Mouse (Mus musculus): Measurements from ENCODE around the gene Plekhg4. TPM values are rescaled to one million over a fixed set of nuclear protein-coding genes. Genes with fewer than 3 reads are reported as not detected.

Gene Plekhg4
- polyA plus RNA-seq, 1 experiment = 0.14 TPM

DNA sequence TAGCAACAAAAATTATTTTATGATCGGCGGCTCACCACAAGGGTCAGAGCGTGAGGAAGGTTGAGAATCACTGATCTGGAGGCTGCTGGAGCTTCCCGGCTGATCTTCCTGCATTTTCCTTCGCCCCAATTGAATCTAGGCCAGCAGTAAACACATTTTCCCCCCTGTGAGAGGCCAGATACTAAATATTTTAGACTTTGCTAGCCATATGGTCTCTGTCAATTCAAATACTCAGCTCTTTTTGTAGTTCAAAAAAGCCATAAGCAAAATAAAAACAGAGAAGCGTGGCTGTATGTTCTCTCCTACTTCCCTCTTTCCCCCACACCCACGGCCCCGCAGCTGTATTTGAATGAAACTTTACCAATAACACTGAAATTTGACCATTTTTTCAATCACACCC lies 30.4 kb downstream of the Plekhg4 start:
- WGBS = 89% methylated on average over 8 of the region's 8 CpGs
- no peak overlapping the region for H3K27ac ChIP-seq (ENCODE audit: insufficient read depth, low read depth, low read length)
- H3K27me3 ChIP-seq (replicated peaks; ENCODE audit: control insufficient read depth, insufficient read depth, low read length) = no peaks in the 10 kb centered on the region
- no peak for TF ChIP-seq POLR2A (IDR thresholded peaks at IDR 0.05; ENCODE audit: low read depth, low read length)
- no peak for TF ChIP-seq CTCF (conservative IDR thresholded peaks at IDR 0.05; ENCODE audit: insufficient read depth, insufficient read length, low read depth, low read length)
- no peaks in the 10 kb centered on the region for H3K36me3 ChIP-seq (ENCODE audit: control insufficient read depth, insufficient read depth, low read length)
- DNase-seq = no peak
- H3K4me3 ChIP-seq (ENCODE audit: insufficient read depth, low read depth, low read length) = no peak overlapping the region
- H3K4me1 ChIP-seq (ENCODE audit: control insufficient read depth, insufficient read depth, low read length) = no peaks in the 10 kb centered on the region

DNA sequence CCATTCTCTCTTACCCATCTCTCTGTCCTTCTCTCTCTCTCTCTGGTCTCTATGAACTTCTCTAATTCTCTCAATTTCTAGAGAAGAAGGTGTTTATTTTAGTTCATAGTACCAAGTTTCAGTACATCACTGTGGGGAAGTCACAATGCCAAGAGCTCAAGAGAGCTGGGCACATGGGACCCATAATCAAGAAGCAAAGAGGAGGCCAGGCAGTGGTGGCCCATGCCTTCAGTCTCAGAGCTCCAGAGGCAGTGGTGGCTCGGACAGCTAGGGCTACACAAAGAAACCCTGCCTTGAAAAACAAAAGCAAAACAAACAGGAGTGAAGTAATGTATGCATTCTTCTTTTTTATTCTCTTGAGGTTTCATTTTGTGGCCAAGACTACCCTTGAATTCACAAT lies 31.4 kb downstream of the Plekhg4 start:
- Histone ChIP-seq H3K27ac (ENCODE audit: insufficient read depth, low read depth, low read length) (no peak overlapping the region), H3K36me3 (ENCODE audit: control insufficient read depth, insufficient read depth, low read length) (no peaks in the 10 kb centered on the region), H3K4me3 (ENCODE audit: insufficient read depth, low read depth, low read length) (no peak overlapping the region), H3K27me3 (replicated peaks; ENCODE audit: control insufficient read depth, insufficient read depth, low read length) (no peaks in the 10 kb centered on the region), H3K4me1 (ENCODE audit: control insufficient read depth, insufficient read depth, low read length) (no peaks in the 10 kb centered on the region)
- TF ChIP-seq CTCF (conservative IDR thresholded peaks at IDR 0.05; ENCODE audit: insufficient read depth, insufficient read length, low read depth, low read length) (no peak), POLR2A (IDR thresholded peaks at IDR 0.05; ENCODE audit: low read depth, low read length) (no peak)
- no peak for DNase-seq
- 74% methylated on average over 1 of the region's 1 CpGs for WGBS

DNA sequence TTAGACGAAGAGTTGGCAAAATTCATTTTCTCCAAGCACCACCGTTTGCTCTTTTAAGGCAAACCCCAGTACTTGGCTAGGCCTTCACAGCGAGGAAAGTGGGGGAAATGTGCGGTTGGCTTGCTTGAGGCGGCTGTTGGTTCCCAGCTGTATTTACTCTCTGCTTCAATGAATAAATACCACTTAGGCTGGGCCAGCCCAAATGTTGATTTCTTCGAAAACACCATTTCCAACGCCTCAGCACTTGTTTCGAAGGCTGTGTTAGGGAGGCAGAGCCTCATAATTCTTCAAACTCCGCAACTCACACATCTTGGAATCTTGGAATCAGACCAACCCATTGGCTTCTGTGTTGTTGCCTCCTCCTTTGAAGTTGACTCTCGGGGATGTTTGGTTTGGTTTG lies 33.3 kb downstream of the Plekhg4 start:
- Histone ChIP-seq H3K4me1 (ENCODE audit: control insufficient read depth, insufficient read depth, low read length) (no peaks in the 10 kb centered on the region), H3K36me3 (ENCODE audit: control insufficient read depth, insufficient read depth, low read length) (no peaks in the 10 kb centered on the region), H3K27ac (ENCODE audit: insufficient read depth, low read depth, low read length) (no peak overlapping the region), H3K4me3 (ENCODE audit: insufficient read depth, low read depth, low read length) (no peak overlapping the region), H3K27me3 (replicated peaks; ENCODE audit: control insufficient read depth, insufficient read depth, low read length) (no peaks in the 10 kb centered on the region)
- WGBS = 75% methylated on average over 10 of the region's 10 CpGs
- DNase-seq = no peak
- TF ChIP-seq CTCF (conservative IDR thresholded peaks at IDR 0.05; ENCODE audit: insufficient read depth, insufficient read length, low read depth, low read length) = no peak
- no peak for TF ChIP-seq POLR2A (IDR thresholded peaks at IDR 0.05; ENCODE audit: low read depth, low read length)

DNA sequence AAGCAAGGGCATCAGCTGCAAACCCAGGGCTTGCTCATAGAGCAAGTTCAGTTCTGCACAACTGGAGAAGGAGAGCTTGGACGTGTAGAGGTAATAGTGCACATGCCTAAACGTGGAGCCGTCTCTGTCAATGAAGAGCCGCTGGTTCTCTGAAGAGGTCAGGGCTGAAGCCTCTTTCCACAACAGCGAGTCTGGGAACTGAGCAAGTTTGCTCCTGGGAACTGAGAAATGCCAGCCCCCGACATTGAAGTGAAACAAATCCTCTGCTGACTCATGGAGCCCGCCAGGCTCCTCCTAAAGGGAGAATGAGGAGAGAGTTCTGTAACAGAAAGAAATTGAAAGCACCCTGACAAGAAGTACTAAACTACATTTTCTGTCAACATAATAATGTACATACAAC lies 35.3 kb downstream of the Plekhg4 start:
- 54% methylated on average over 7 of the region's 7 CpGs for WGBS
- H3K4me1 ChIP-seq (ENCODE audit: control insufficient read depth, insufficient read depth, low read length) = no peaks in the 10 kb centered on the region
- no peak overlapping the region for H3K4me3 ChIP-seq (ENCODE audit: insufficient read depth, low read depth, low read length)
- H3K27ac ChIP-seq (ENCODE audit: insufficient read depth, low read depth, low read length) = no peak overlapping the region
- no peaks in the 10 kb centered on the region for H3K36me3 ChIP-seq (ENCODE audit: control insufficient read depth, insufficient read depth, low read length)
- peaks cover 2% of the 10 kb centered on the region; the same call in 1 of the 2 replicates for H3K27me3 ChIP-seq (replicated peaks; ENCODE audit: control insufficient read depth, insufficient read depth, low read length)
- no peak for DNase-seq
- TF ChIP-seq CTCF (conservative IDR thresholded peaks at IDR 0.05; ENCODE audit: insufficient read depth, insufficient read length, low read depth, low read length) (no peak), POLR2A (IDR thresholded peaks at IDR 0.05; ENCODE audit: low read depth, low read length) (no peak)

DNA sequence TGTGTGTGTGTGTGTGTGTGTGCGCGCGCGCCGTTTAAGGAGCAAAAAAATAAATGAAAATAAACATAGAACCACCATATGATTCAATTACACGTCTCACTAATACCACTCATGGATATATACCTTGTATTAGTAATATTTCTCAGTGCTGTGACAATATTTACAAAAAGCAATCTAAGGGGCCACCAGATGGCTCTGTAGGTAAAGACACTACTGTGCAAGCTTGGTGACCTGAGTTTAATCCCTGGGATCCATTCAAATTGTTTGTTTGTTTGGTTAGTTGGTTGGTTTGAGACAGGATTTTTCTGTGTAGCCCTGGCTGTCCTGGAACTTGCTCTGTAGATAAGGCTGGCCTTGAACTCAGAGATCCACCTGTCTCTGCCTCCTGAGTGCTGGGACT lies 36.9 kb downstream of the Plekhg4 start:
- Histone ChIP-seq H3K4me1 (ENCODE audit: control insufficient read depth, insufficient read depth, low read length) (peaks cover 3% of the 10 kb centered on the region; the same call in 1 of the 2 replicates), H3K4me3 (ENCODE audit: insufficient read depth, low read depth, low read length) (no peak overlapping the region), H3K27me3 (replicated peaks; ENCODE audit: control insufficient read depth, insufficient read depth, low read length) (peaks cover 3% of the 10 kb centered on the region; the same call in 1 of the 2 replicates), H3K36me3 (ENCODE audit: control insufficient read depth, insufficient read depth, low read length) (no peaks in the 10 kb centered on the region), H3K27ac (ENCODE audit: insufficient read depth, low read depth, low read length) (no peak overlapping the region)
- TF ChIP-seq CTCF (conservative IDR thresholded peaks at IDR 0.05; ENCODE audit: insufficient read depth, insufficient read length, low read depth, low read length) (no peak), POLR2A (IDR thresholded peaks at IDR 0.05; ENCODE audit: low read depth, low read length) (no peak)
- no peak for DNase-seq
- 92% methylated on average over 6 of the region's 6 CpGs for WGBS

DNA sequence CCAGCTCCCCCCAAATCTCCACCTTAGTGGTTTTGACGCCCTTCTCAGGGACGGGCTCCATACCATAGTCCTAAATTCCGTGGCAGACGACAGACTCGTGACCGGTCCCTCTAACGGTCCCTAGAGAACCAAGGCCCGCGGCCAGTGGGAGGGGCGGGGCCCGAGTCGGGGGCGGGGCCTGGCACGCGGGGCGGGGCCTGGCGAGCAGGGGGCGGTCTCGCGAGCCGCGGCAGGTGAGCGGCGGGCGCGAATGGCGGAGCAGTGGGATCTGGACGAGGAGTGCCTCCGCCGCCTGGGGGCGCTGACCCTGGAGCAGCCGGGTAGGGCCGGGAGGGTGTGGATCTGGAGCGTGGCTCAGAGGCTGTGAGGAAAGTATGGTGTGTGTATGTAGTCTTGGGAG lies 40.3 kb downstream of the Plekhg4 start, which contains the start of the genes Kctd19 and Lrrc36:
Gene Kctd19, minus strand, starts transcription at position 112 of the 400 bp plus-strand sequence.
Gene Lrrc36, plus strand, starts transcription at position 181 of the 400 bp plus-strand sequence.
- Histone ChIP-seq H3K36me3 (ENCODE audit: control insufficient read depth, insufficient read depth, low read length) (no peaks in the 10 kb centered on the region), H3K27me3 (replicated peaks; ENCODE audit: control insufficient read depth, insufficient read depth, low read length) (peaks cover 3% of the 10 kb centered on the region; the same call in 1 of the 2 replicates), H3K27ac (ENCODE audit: insufficient read depth, low read depth, low read length) (no peak within 1 kb of the TSS), H3K4me1 (ENCODE audit: control insufficient read depth, insufficient read depth, low read length) (peaks cover 3% of the 10 kb centered on the region; the same call in 1 of the 2 replicates), H3K4me3 (ENCODE audit: insufficient read depth, low read depth, low read length) (no peak within 1 kb of the TSS)
- 2% methylated on average over 31 of the region's 34 CpGs for WGBS
- TF ChIP-seq CTCF (conservative IDR thresholded peaks at IDR 0.05; ENCODE audit: insufficient read depth, insufficient read length, low read depth, low read length) = peak; percentile 21; the same call in 1 of the 2 replicates
- no peak for TF ChIP-seq POLR2A (IDR thresholded peaks at IDR 0.05; ENCODE audit: low read depth, low read length)
- peak; percentile 44 for DNase-seq

DNA sequence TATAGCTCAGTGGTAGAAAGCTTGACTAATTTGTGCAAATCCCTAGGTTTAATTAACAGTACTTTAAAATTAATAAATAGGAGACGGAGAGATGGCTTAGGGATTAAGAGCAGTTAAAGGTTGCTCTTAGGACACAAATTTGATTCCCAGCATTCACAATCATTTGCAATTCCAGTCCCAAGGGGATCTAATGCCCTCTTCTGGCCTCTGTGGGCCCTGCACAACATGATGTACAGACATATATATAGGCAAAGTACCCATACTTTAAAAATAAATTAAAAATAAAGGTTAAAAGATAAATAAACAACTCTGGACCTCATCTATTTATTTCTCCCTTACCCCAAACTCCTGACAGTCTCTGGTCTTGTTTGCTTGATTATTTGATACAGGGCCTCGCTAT lies 45.9 kb downstream of the Plekhg4 start:
- no peak overlapping the region for H3K4me3 ChIP-seq (ENCODE audit: insufficient read depth, low read depth, low read length)
- no peaks in the 10 kb centered on the region for H3K4me1 ChIP-seq (ENCODE audit: control insufficient read depth, insufficient read depth, low read length)
- no peaks in the 10 kb centered on the region for H3K36me3 ChIP-seq (ENCODE audit: control insufficient read depth, insufficient read depth, low read length)
- H3K27ac ChIP-seq (ENCODE audit: insufficient read depth, low read depth, low read length) = no peak overlapping the region
- TF ChIP-seq POLR2A (IDR thresholded peaks at IDR 0.05; ENCODE audit: low read depth, low read length) (no peak), CTCF (conservative IDR thresholded peaks at IDR 0.05; ENCODE audit: insufficient read depth, insufficient read length, low read depth, low read length) (no peak)
- WGBS = 90% methylated on average over 2 of the region's 2 CpGs
- H3K27me3 ChIP-seq (replicated peaks; ENCODE audit: control insufficient read depth, insufficient read depth, low read length) = no peaks in the 10 kb centered on the region
- no peak for DNase-seq

Data from kidney, adult 2 months (tissue).